Mouse (Mus musculus): ENCODE measurements around the gene Scube3.

Gene Scube3

GRCm38 (mm10) chr17:28223561-28224391 is 81.8 kb downstream of the Scube3 start:
- peak; percentile 82 to 91 for DNase-seq

All from spleen, adult 18-20 months (tissue).